Mouse (Mus musculus): ENCODE data around the gene Slc35f1.

GRCm38 (mm10) chr10:52825746-52826145 lies 135.4 kb downstream of the Slc35f1 start:
- TF ChIP-seq CTCF (IDR thresholded peaks at IDR 0.05; ENCODE audit: borderline replicate concordance, insufficient read depth, low read depth, low read length) (no peak), POLR2A (IDR thresholded peaks at IDR 0.05; ENCODE audit: borderline replicate concordance, insufficient read depth, low read length) (no peak)

All from cerebellum, adult 2 months (tissue).